ENCODE assay signal across 13 mouse cellular contexts in the genomic region with DNA sequence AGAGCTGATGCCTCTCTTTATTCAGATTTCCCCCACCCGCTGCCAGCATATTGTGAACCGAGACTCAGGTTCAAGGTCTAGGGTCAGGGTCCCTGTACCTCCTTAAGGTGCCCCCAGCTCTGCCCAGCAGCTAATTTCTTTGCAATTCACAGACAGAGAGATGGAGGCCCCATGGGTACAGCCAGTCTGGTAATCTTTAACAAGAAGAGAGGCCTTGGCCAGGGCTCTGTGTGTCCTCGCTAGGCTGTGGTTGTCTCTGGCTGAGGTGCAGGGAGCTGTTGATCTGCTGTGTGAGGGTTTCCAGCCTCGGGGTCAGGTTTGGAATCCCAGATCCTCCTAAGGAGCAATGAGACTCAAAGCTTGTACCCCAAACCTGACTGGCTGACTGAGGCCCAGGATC. TPM values are rescaled to one million over a fixed set of nuclear protein-coding genes. Genes with fewer than 3 reads are reported as not detected.
"Had no signal": no experiment of that assay in that cellular context is flagged by ENCODE, and none has a peak within 500 bp of the region (broad histone marks: within the 10 kb centered on the region; RNA-seq: fewer than 3 reads in every experiment).

No protein-coding gene starts in this region.

- DNase-seq: lung, embryonic 14.5 days; lung, postnatal 10 days had no signal

- ATAC-seq: midbrain, embryonic 15.5 days had no signal

- H3K4me3 ChIP-seq: limb, embryonic 10.5 days; megakaryocyte, embryonic 14.5 days; midbrain, embryonic 15.5 days; neural tube, embryonic 12.5 days had no signal

- H3K36me3 ChIP-seq: limb, embryonic 10.5 days; midbrain, embryonic 15.5 days; neural tube, embryonic 12.5 days had no signal

- H3K9me3 ChIP-seq: limb, embryonic 10.5 days; megakaryocyte, embryonic 14.5 days; midbrain, embryonic 15.5 days; neural tube, embryonic 12.5 days had no signal

- H3K4me1 ChIP-seq: limb, embryonic 10.5 days; megakaryocyte, embryonic 14.5 days; midbrain, embryonic 15.5 days; neural tube, embryonic 12.5 days had no signal

- H3K27me3 ChIP-seq: midbrain, embryonic 15.5 days had no signal

- H3K4me2 ChIP-seq: liver, embryonic 11.5 days; lung, embryonic 14.5 days; midbrain, embryonic 11.5 days; midbrain, embryonic 15.5 days; neural tube, embryonic 12.5 days had no signal

- H3K27ac ChIP-seq: hindbrain, postnatal 0 days; limb, embryonic 10.5 days; macrophage; midbrain, embryonic 15.5 days; neural tube, embryonic 12.5 days had no signal

- H3K9ac ChIP-seq: lung, embryonic 14.5 days; midbrain, embryonic 15.5 days; neural tube, embryonic 12.5 days had no signal

RNA-seq across cellular contexts. Expression of a gene that starts 6.3 kb away (rescaled TPM):
- total RNA-seq: left cerebral cortex, postnatal 10 days; monocyte, adult 5-6 weeks; neutrophil, adult 5-6 weeks had no signal
- polyA plus RNA-seq: macrophage; midbrain, embryonic 11.5 days; neural tube, embryonic 12.5 days had no signal

RNA-seq across cellular contexts. Expression of a gene that starts 11.0 kb away (rescaled TPM):
- total RNA-seq: hindbrain, postnatal 0 days; left cerebral cortex, postnatal 10 days; monocyte, adult 5-6 weeks; neutrophil, adult 5-6 weeks had no signal
- polyA plus RNA-seq: hindbrain, postnatal 0 days; macrophage; midbrain, embryonic 11.5 days had no signal
